Mouse (Mus musculus): ENCODE measurements at regions not wholly inside any gene's neighbourhood (a gene's known extent, or its start where the extent isn't known, plus 50 kb on each side); places are given as distances from the start of the nearest gene placed in this dataset.

- no peak for DNase-seq (ENCODE audit: low read depth, low spot score)
Measured at GRCm38 (mm10) chr3:128787686-128788085, 412.0 kb upstream of the Pitx2 start.

GRCm38 (mm10) chr3:128795931-128796330, 403.7 kb upstream of the Pitx2 start:
- DNase-seq (ENCODE audit: low read depth, low spot score): no peak

- no peak for DNase-seq (ENCODE audit: low read depth, low spot score)
Measured at GRCm38 (mm10) chr3:128797829-128798228, 401.8 kb upstream of the Pitx2 start.

- DNase-seq (ENCODE audit: low read depth, low spot score): no peak
Measured at GRCm38 (mm10) chr3:128829371-128830160, 370.1 kb upstream of the Pitx2 start.

- DNase-seq (ENCODE audit: low read depth, low spot score): no peak
Measured at GRCm38 (mm10) chr3:128850327-128850977, 349.2 kb upstream of the Pitx2 start.

- DNase-seq (ENCODE audit: low read depth, low spot score): no peak
Measured at GRCm38 (mm10) chr3:128856515-128856914, 343.2 kb upstream of the Pitx2 start.

GRCm38 (mm10) chr3:128881685-128882444, 317.8 kb upstream of the Pitx2 start:
- no peak for DNase-seq (ENCODE audit: low read depth, low spot score)

- DNase-seq (ENCODE audit: low read depth, low spot score): no peak
Measured at GRCm38 (mm10) chr3:128883636-128884195, 316.0 kb upstream of the Pitx2 start.

- DNase-seq (ENCODE audit: low read depth, low spot score): no peak
Measured at GRCm38 (mm10) chr3:128886678-128887077, 313.0 kb upstream of the Pitx2 start.

GRCm38 (mm10) chr3:128891078-128891477, 308.6 kb upstream of the Pitx2 start:
- DNase-seq (ENCODE audit: low read depth, low spot score): no peak

- no peak for DNase-seq (ENCODE audit: low read depth, low spot score)
Measured at GRCm38 (mm10) chr3:128896628-128897027, 303.1 kb upstream of the Pitx2 start.

GRCm38 (mm10) chr3:128911122-128911521, 288.6 kb upstream of the Pitx2 start:
- no peak for DNase-seq (ENCODE audit: low read depth, low spot score)

GRCm38 (mm10) chr3:128921428-128921827, 278.2 kb upstream of the Pitx2 start:
- DNase-seq (ENCODE audit: low read depth, low spot score): no peak

GRCm38 (mm10) chr3:128922150-128922549, 277.5 kb upstream of the Pitx2 start:
- DNase-seq (ENCODE audit: low read depth, low spot score): no peak

- DNase-seq (ENCODE audit: low read depth, low spot score): no peak
Measured at GRCm38 (mm10) chr3:128938536-128938935, 261.1 kb upstream of the Pitx2 start.

- no peak for DNase-seq (ENCODE audit: low read depth, low spot score)
Measured at GRCm38 (mm10) chr3:128941156-128941555, 258.5 kb upstream of the Pitx2 start.

- DNase-seq (ENCODE audit: low read depth, low spot score): no peak
Measured at GRCm38 (mm10) chr3:128944631-128945030, 255.0 kb upstream of the Pitx2 start.

- no peak for DNase-seq (ENCODE audit: low read depth, low spot score)
Measured at GRCm38 (mm10) chr3:128954886-128955285, 244.8 kb upstream of the Pitx2 start.

GRCm38 (mm10) chr3:128976752-128977151, 222.9 kb upstream of the Pitx2 start:
- DNase-seq (ENCODE audit: low read depth, low spot score): no peak

GRCm38 (mm10) chr3:128990183-128990912, 209.3 kb upstream of the Pitx2 start:
- no peak for DNase-seq (ENCODE audit: low read depth, low spot score)

GRCm38 (mm10) chr3:129002866-129003265, 196.8 kb upstream of the Pitx2 start:
- DNase-seq (ENCODE audit: low read depth, low spot score): no peak
